Mouse (Mus musculus): ENCODE measurements around the gene Pgm5. TPM values are rescaled to one million over a fixed set of nuclear protein-coding genes. Genes with fewer than 3 reads are reported as not detected.
A peak's percentile ranks its signal among the peaks of the same experiment; 100 is the strongest.

The Pgm5 gene
- polyA plus RNA-seq, 1 experiment, result not detected

- no peak for TF ChIP-seq GATA1 (IDR thresholded peaks at IDR 0.05; ENCODE audit: low read length)
Observed at GRCm38 (mm10) chr19:24812106-24812810, 49.4 kb downstream of the Pgm5 start.

- no peak for TF ChIP-seq GATA1 (IDR thresholded peaks at IDR 0.05; ENCODE audit: low read length)
Observed at GRCm38 (mm10) chr19:24811451-24811850, 50.2 kb downstream of the Pgm5 start.

GRCm38 (mm10) chr19:24806013-24806412 is 55.6 kb downstream of the Pgm5 start:
- no peak for TF ChIP-seq GATA1 (IDR thresholded peaks at IDR 0.05; ENCODE audit: low read length)

- TF ChIP-seq GATA1 (IDR thresholded peaks at IDR 0.05; ENCODE audit: low read length), result no peak
Observed at GRCm38 (mm10) chr19:24797606-24798005, 64.0 kb downstream of the Pgm5 start.

- TF ChIP-seq GATA1 (IDR thresholded peaks at IDR 0.05; ENCODE audit: low read length), result peak; percentile 7
Observed at GRCm38 (mm10) chr19:24794350-24794749, 67.3 kb downstream of the Pgm5 start.

GRCm38 (mm10) chr19:24793545-24794139 is 68.0 kb downstream of the Pgm5 start:
- TF ChIP-seq GATA1 (IDR thresholded peaks at IDR 0.05; ENCODE audit: low read length), result no peak

GRCm38 (mm10) chr19:24792876-24793275 is 68.8 kb downstream of the Pgm5 start:
- TF ChIP-seq GATA1 (IDR thresholded peaks at IDR 0.05; ENCODE audit: low read length), result no peak

GRCm38 (mm10) chr19:24785898-24786297 is 75.8 kb downstream of the Pgm5 start:
- no peak for TF ChIP-seq GATA1 (IDR thresholded peaks at IDR 0.05; ENCODE audit: low read length)

GRCm38 (mm10) chr19:24785056-24785675 is 76.5 kb downstream of the Pgm5 start:
- TF ChIP-seq GATA1 (IDR thresholded peaks at IDR 0.05; ENCODE audit: low read length), result no peak

- no peak for TF ChIP-seq GATA1 (IDR thresholded peaks at IDR 0.05; ENCODE audit: low read length)
Observed at GRCm38 (mm10) chr19:24783736-24784135, 77.9 kb downstream of the Pgm5 start.

GRCm38 (mm10) chr19:24779996-24780395 is 81.7 kb downstream of the Pgm5 start:
- TF ChIP-seq GATA1 (IDR thresholded peaks at IDR 0.05; ENCODE audit: low read length), result no peak

- TF ChIP-seq GATA1 (IDR thresholded peaks at IDR 0.05; ENCODE audit: low read length), result no peak
Observed at GRCm38 (mm10) chr19:24770345-24770744, 91.3 kb downstream of the Pgm5 start.

GRCm38 (mm10) chr19:24767401-24767800 is 94.3 kb downstream of the Pgm5 start:
- no peak for TF ChIP-seq GATA1 (IDR thresholded peaks at IDR 0.05; ENCODE audit: low read length)

GRCm38 (mm10) chr19:24762473-24763149 is 99.0 kb downstream of the Pgm5 start:
- no peak for TF ChIP-seq GATA1 (IDR thresholded peaks at IDR 0.05; ENCODE audit: low read length)

GRCm38 (mm10) chr19:24756627-24757026 is 105.0 kb downstream of the Pgm5 start:
- TF ChIP-seq GATA1 (IDR thresholded peaks at IDR 0.05; ENCODE audit: low read length), result no peak

GRCm38 (mm10) chr19:24754440-24754785 is 107.2 kb downstream of the Pgm5 start:
- no peak for TF ChIP-seq GATA1 (IDR thresholded peaks at IDR 0.05; ENCODE audit: low read length)
